In genomic region chr7:25396621-25397020, GRCm38 (mm10) we compare ENCODE assay signal across 8 mouse cellular contexts. TPM values are rescaled to one million over a fixed set of nuclear protein-coding genes. Genes with fewer than 3 reads are reported as not detected.
A peak's percentile ranks its signal among the peaks of the same experiment; 100 is the strongest.
DNase-seq lines count a peak whose midpoint lies in the region; ATAC-seq and TF ChIP-seq lines count a peak whose summit lies in the region.

No protein-coding gene starts in this region.

- ATAC-seq in kidney, postnatal 0 days (replicated peaks; ENCODE audit: low FRiP score, low read depth) = no peak
- ATAC-seq in heart, embryonic 15.5 days (replicated peaks; ENCODE audit: insufficient number of reproducible peaks, insufficient read depth, low FRiP score, low read depth) = no peak

- H3K4me2 ChIP-seq in kidney, postnatal 0 days (ENCODE audit: low read length) = peak overlapping the region; percentile 87; the same call in 1 of the 2 replicates
- peak overlapping the region; percentile 90 for H3K4me2 ChIP-seq in heart, embryonic 15.5 days

- peaks cover 11% of the 10 kb centered on the region for H3K4me1 ChIP-seq in kidney, postnatal 0 days (replicated peaks; ENCODE audit: insufficient read depth, low read length)
- H3K4me1 ChIP-seq in bone marrow macrophage, adult 2 months (ENCODE audit: control insufficient read depth, insufficient read depth, low read length) = peaks cover 19% of the 10 kb centered on the region
- H3K4me1 ChIP-seq in heart, embryonic 15.5 days (replicated peaks) = peaks cover 26% of the 10 kb centered on the region
- peaks cover 24% of the 10 kb centered on the region for H3K4me1 ChIP-seq in midbrain, embryonic 10.5 days

- no peak for TF ChIP-seq CTCF in kidney, postnatal 0 days (IDR thresholded peaks at IDR 0.05; ENCODE audit: low read depth)
- no peak for TF ChIP-seq CTCF in bone marrow macrophage, adult 2 months (IDR thresholded peaks at IDR 0.05; ENCODE audit: low read depth, low read length)

- H3K9me3 ChIP-seq in kidney, postnatal 0 days (replicated peaks; ENCODE audit: low read length) = no peaks in the 10 kb centered on the region
- H3K9me3 ChIP-seq in heart, embryonic 15.5 days (replicated peaks) = no peaks in the 10 kb centered on the region
- H3K9me3 ChIP-seq in midbrain, embryonic 10.5 days (replicated peaks) = no peaks in the 10 kb centered on the region

- H3K27ac ChIP-seq in kidney, postnatal 0 days = no peak overlapping the region
- H3K27ac ChIP-seq in bone marrow macrophage, adult 2 months (ENCODE audit: insufficient read depth, low read depth, low read length) = peak overlapping the region; percentile 64
- peak overlapping the region; percentile 60; the same call in 1 of the 2 replicates for H3K27ac ChIP-seq in heart, embryonic 15.5 days
- peak overlapping the region; percentile 83 for H3K27ac ChIP-seq in midbrain, embryonic 10.5 days (replicated peaks)

- H3K36me3 ChIP-seq in kidney, postnatal 0 days (ENCODE audit: insufficient read depth, low read length) = no peaks in the 10 kb centered on the region
- no peaks in the 10 kb centered on the region for H3K36me3 ChIP-seq in heart, embryonic 15.5 days
- no peaks in the 10 kb centered on the region for H3K36me3 ChIP-seq in midbrain, embryonic 10.5 days

- no peak for DNase-seq in kidney, postnatal 0 days (ENCODE audit: low spot score)
- no peak for DNase-seq in kidney, adult 9 months
- DNase-seq in midbrain, embryonic 10.5 days (ENCODE audit: low spot score) = no peak
- no peak for DNase-seq in embryo, embryonic 11 days
- DNase-seq in spleen, adult 18-20 months = no peak
- no peak for DNase-seq in T-cell, adult 2 months (ENCODE audit: low spot score)

- no peak overlapping the region for H3K4me3 ChIP-seq in kidney, postnatal 0 days (replicated peaks; ENCODE audit: low read depth, low read length)
- H3K4me3 ChIP-seq in bone marrow macrophage, adult 2 months (ENCODE audit: insufficient read depth, low read length) = no peak overlapping the region
- peak overlapping the region; percentile 81; the same call in 1 of the 2 replicates for H3K4me3 ChIP-seq in heart, embryonic 15.5 days
- H3K4me3 ChIP-seq in midbrain, embryonic 10.5 days = peak overlapping the region; percentile 80

- no peak overlapping the region for H3K9ac ChIP-seq in kidney, postnatal 0 days (ENCODE audit: low read depth, low read length)
- H3K9ac ChIP-seq in heart, embryonic 15.5 days = no peak overlapping the region

- H3K27me3 ChIP-seq in kidney, postnatal 0 days (ENCODE audit: insufficient read depth, low read length) = no peaks in the 10 kb centered on the region
- no peaks in the 10 kb centered on the region for H3K27me3 ChIP-seq in heart, embryonic 15.5 days
- H3K27me3 ChIP-seq in midbrain, embryonic 10.5 days (ENCODE audit: low read depth, poor library complexity, severe bottlenecking) = peaks cover 42% of the 10 kb centered on the region

- no peak for TF ChIP-seq POLR2A in bone marrow macrophage, adult 2 months (IDR thresholded peaks at IDR 0.05; ENCODE audit: borderline replicate concordance, low read depth, low read length)

- WGBS in kidney, postnatal 0 days = 86% methylated on average over 14 of the region's 14 CpGs
- 86% methylated on average over 14 of the region's 14 CpGs for WGBS in heart, embryonic 15.5 days
- 89% methylated on average over 14 of the region's 14 CpGs for WGBS in midbrain, embryonic 10.5 days

RNA-seq across cellular contexts. Expression of gene Lipe, which starts 1.9 kb away (rescaled TPM):
- polyA plus RNA-seq in kidney, postnatal 0 days (2015; fragmentation: Nextera tagmentation; extraction: Ambion mirVana) = 6.4 and 6.5 TPM in 2 replicates
- 28.7 and 37.1 TPM in 2 replicates for polyA plus RNA-seq in bone marrow macrophage, adult 2 months (2012; ENCODE audit: insufficient read depth, insufficient read length, missing spikeins)
- 5.6 and 7.7 TPM in 2 replicates for polyA plus RNA-seq in heart, embryonic 15.5 days (2015; fragmentation: Nextera tagmentation; extraction: Ambion mirVana)
- polyA plus RNA-seq in midbrain, embryonic 10.5 days (2016; fragmentation: Nextera tagmentation; extraction: Ambion mirVana) = 4.7 and 7.0 TPM in 2 replicates

RNA-seq across cellular contexts. Expression of gene Cxcl17, which starts 16.1 kb away (rescaled TPM):
- polyA plus RNA-seq in kidney, postnatal 0 days (2015; fragmentation: Nextera tagmentation; extraction: Ambion mirVana) = 0.43 and 0.47 TPM in 2 replicates
- polyA plus RNA-seq in bone marrow macrophage, adult 2 months (2012; ENCODE audit: insufficient read depth, insufficient read length, missing spikeins) = not detected in 2 replicates
- polyA plus RNA-seq in heart, embryonic 15.5 days (2015; fragmentation: Nextera tagmentation; extraction: Ambion mirVana) = 0.28 and 0.51 TPM in 2 replicates
- 0.31 and 0.37 TPM in 2 replicates for polyA plus RNA-seq in midbrain, embryonic 10.5 days (2016; fragmentation: Nextera tagmentation; extraction: Ambion mirVana)

RNA-seq across cellular contexts. Expression of gene Cnfn, which starts 27.1 kb away (rescaled TPM):
- polyA plus RNA-seq in kidney, postnatal 0 days (2015; fragmentation: Nextera tagmentation; extraction: Ambion mirVana) = not detected in 2 replicates
- polyA plus RNA-seq in bone marrow macrophage, adult 2 months (2012; ENCODE audit: insufficient read depth, insufficient read length, missing spikeins) = not detected in 2 replicates
- 0.22 and 1.1 TPM in 2 replicates for polyA plus RNA-seq in heart, embryonic 15.5 days (2015; fragmentation: Nextera tagmentation; extraction: Ambion mirVana)
- not detected in 2 replicates for polyA plus RNA-seq in midbrain, embryonic 10.5 days (2016; fragmentation: Nextera tagmentation; extraction: Ambion mirVana)

Comparison
In these comparisons a context has a peak if more than half of its experiments do, and no peak if none do; other contexts are left out.
1. H3K4me3 ChIP-seq: peak in heart, embryonic 15.5 days (single experiment) and midbrain, embryonic 10.5 days (single experiment); none in kidney, postnatal 0 days (single experiment) and bone marrow macrophage, adult 2 months (single experiment).